Mouse (Mus musculus) erythroblast, embryonic 14.5 days (primary cell): ENCODE measurements around the gene Sms.

Source experiments
- GATA1 ChIP-seq: IDR thresholded peaks from 2 replicates; pipeline ENCODE4 v1.6.1; 2012; ENCODE audit warnings: low read length, inconsistent platforms, mixed read lengths
- TAL1 ChIP-seq: IDR thresholded peaks from 3 replicates; pipeline ENCODE4 v1.6.1; 2012; ENCODE audit warnings: low read length, inconsistent platforms, mixed read lengths

GRCm38 (mm10) chrX:157488831-157489230 is 3.3 kb downstream of the Sms start:
- no peak for TF ChIP-seq TAL1
- no peak for TF ChIP-seq GATA1
